Mouse (Mus musculus): ENCODE measurements at regions not wholly inside any gene's neighbourhood (a gene's known extent, or its start where the extent isn't known, plus 50 kb on each side); places are given as distances from the start of the nearest gene placed in this dataset.

GRCm38 (mm10) chr13:39823346-39823954 is 537.8 kb downstream of the Ofcc1 start:
- Histone ChIP-seq H3K9ac (peak overlapping the region; percentile 54), H3K27me3 (ENCODE audit: insufficient read depth, low read length) (no peaks in the 10 kb centered on the region), H3K27ac (ENCODE audit: low read depth, low read length) (peak overlapping the region; percentile 17), H3K9me3 (ENCODE audit: low read length) (no peaks in the 10 kb centered on the region), H3K4me3 (ENCODE audit: low read depth, low read length) (peak overlapping the region; percentile 41), H3K4me2 (ENCODE audit: low read depth) (peak overlapping the region; percentile 68), H3K4me1 (ENCODE audit: insufficient read depth) (peaks cover 9% of the 10 kb centered on the region), H3K36me3 (ENCODE audit: insufficient read depth) (no peaks in the 10 kb centered on the region)
- peak; percentile 68 for ATAC-seq
- TF ChIP-seq CTCF (IDR thresholded peaks at IDR 0.05; ENCODE audit: low read depth): no peak
- 11% methylated on average over 15 of the region's 15 CpGs for WGBS
- peak; percentile 65 for DNase-seq

GRCm38 (mm10) chr13:39774554-39774953 is 586.7 kb downstream of the Ofcc1 start:
- no peak overlapping the region for H3K9ac ChIP-seq
- no peak for DNase-seq
- no peaks in the 10 kb centered on the region for H3K27me3 ChIP-seq (ENCODE audit: insufficient read depth, low read length)
- peak overlapping the region; percentile 27 for H3K4me2 ChIP-seq (ENCODE audit: low read depth)
- 0 out of 2 replicates have a peak, but pooled peaks cover 5% of the 10 kb centered on the region for H3K4me1 ChIP-seq (ENCODE audit: insufficient read depth)
- 46% methylated on average over 5 of the region's 5 CpGs for WGBS
- H3K4me3 ChIP-seq (ENCODE audit: low read depth, low read length): no peak overlapping the region
- no peaks in the 10 kb centered on the region for H3K36me3 ChIP-seq (ENCODE audit: insufficient read depth)
- TF ChIP-seq CTCF (IDR thresholded peaks at IDR 0.05; ENCODE audit: low read depth): no peak
- no peak for ATAC-seq
- no peak overlapping the region for H3K27ac ChIP-seq (ENCODE audit: low read depth, low read length)
- H3K9me3 ChIP-seq (ENCODE audit: low read length): no peaks in the 10 kb centered on the region

- Histone ChIP-seq H3K4me3 (ENCODE audit: low read depth, low read length) (no peak overlapping the region), H3K4me2 (ENCODE audit: low read depth) (peak overlapping the region; percentile 27), H3K36me3 (ENCODE audit: insufficient read depth) (no peaks in the 10 kb centered on the region), H3K27ac (ENCODE audit: low read depth, low read length) (no peak overlapping the region), H3K27me3 (ENCODE audit: insufficient read depth, low read length) (no peaks in the 10 kb centered on the region), H3K4me1 (ENCODE audit: insufficient read depth) (0 out of 2 replicates have a peak, but pooled peaks cover 5% of the 10 kb centered on the region), H3K9me3 (ENCODE audit: low read length) (no peaks in the 10 kb centered on the region), H3K9ac (no peak overlapping the region)
- TF ChIP-seq CTCF (IDR thresholded peaks at IDR 0.05; ENCODE audit: low read depth): no peak
- ATAC-seq (peak; percentile 47; the same call in 1 of the 2 replicates), DNase-seq (peak; percentile 8)
- WGBS: 33% methylated on average over 8 of the region's 8 CpGs
These were observed 587.1 kb downstream of the Ofcc1 start for GRCm38 (mm10) chr13:39774111-39774510.

GRCm38 (mm10) chr13:39769228-39769627 is 592.0 kb downstream of the Ofcc1 start:
- no peak for ATAC-seq
- no peaks in the 10 kb centered on the region for H3K9me3 ChIP-seq (ENCODE audit: low read length)
- no peaks in the 10 kb centered on the region for H3K27me3 ChIP-seq (ENCODE audit: insufficient read depth, low read length)
- H3K4me2 ChIP-seq (ENCODE audit: low read depth): no peak overlapping the region
- no peak for TF ChIP-seq CTCF (IDR thresholded peaks at IDR 0.05; ENCODE audit: low read depth)
- 55% methylated on average over 4 of the region's 4 CpGs for WGBS
- DNase-seq: no peak
- no peak overlapping the region for H3K27ac ChIP-seq (ENCODE audit: low read depth, low read length)
- 0 out of 2 replicates have a peak, but pooled peaks cover 5% of the 10 kb centered on the region for H3K4me1 ChIP-seq (ENCODE audit: insufficient read depth)
- no peak overlapping the region for H3K9ac ChIP-seq
- H3K4me3 ChIP-seq (ENCODE audit: low read depth, low read length): no peak overlapping the region
- H3K36me3 ChIP-seq (ENCODE audit: insufficient read depth): no peaks in the 10 kb centered on the region

GRCm38 (mm10) chr13:39766897-39767296 is 594.4 kb downstream of the Ofcc1 start:
- no peaks in the 10 kb centered on the region for H3K36me3 ChIP-seq (ENCODE audit: insufficient read depth)
- TF ChIP-seq CTCF (IDR thresholded peaks at IDR 0.05; ENCODE audit: low read depth): no peak
- no peak overlapping the region for H3K27ac ChIP-seq (ENCODE audit: low read depth, low read length)
- no peak overlapping the region for H3K4me2 ChIP-seq (ENCODE audit: low read depth)
- no peaks in the 10 kb centered on the region for H3K9me3 ChIP-seq (ENCODE audit: low read length)
- no peak overlapping the region for H3K9ac ChIP-seq
- DNase-seq: no peak
- no peak overlapping the region for H3K4me3 ChIP-seq (ENCODE audit: low read depth, low read length)
- H3K4me1 ChIP-seq (ENCODE audit: insufficient read depth): no peaks in the 10 kb centered on the region
- 88% methylated on average over 1 of the region's 1 CpGs for WGBS
- ATAC-seq: no peak
- no peaks in the 10 kb centered on the region for H3K27me3 ChIP-seq (ENCODE audit: insufficient read depth, low read length)

All from forebrain, postnatal 0 days (tissue).